Mouse (Mus musculus): ENCODE results near the gene Srrm4. TPM values are rescaled to one million over a fixed set of nuclear protein-coding genes. Genes with fewer than 3 reads are reported as not detected.

Srrm4 gene
- not detected in 2 replicates for total RNA-seq (2017)

- ATAC-seq (ENCODE audit: extremely low read depth, insufficient number of reproducible peaks, low FRiP score, poor library complexity, severe bottlenecking): no peak
These were observed at the start of gene Srrm4 for GRCm38 (mm10) chr5:116591346-116592048. TSS of gene Srrm4 (minus strand) at chr5:116591817.

- no peak for ATAC-seq (ENCODE audit: extremely low read depth, insufficient number of reproducible peaks, low FRiP score, poor library complexity, severe bottlenecking)
These were observed 1.3 kb upstream of the Srrm4 start for GRCm38 (mm10) chr5:116592801-116593430.

GRCm38 (mm10) chr5:116592049-116592800 lies 608 bp upstream of the Srrm4 start:
- no peak for ATAC-seq (ENCODE audit: extremely low read depth, insufficient number of reproducible peaks, low FRiP score, poor library complexity, severe bottlenecking)

- no peak for ATAC-seq (ENCODE audit: extremely low read depth, insufficient number of reproducible peaks, low FRiP score, poor library complexity, severe bottlenecking)
These were observed 919 bp downstream of the Srrm4 start for GRCm38 (mm10) chr5:116590698-116591097.

- ATAC-seq (ENCODE audit: extremely low read depth, insufficient number of reproducible peaks, low FRiP score, poor library complexity, severe bottlenecking): no peak
These were observed 2.0 kb downstream of the Srrm4 start for GRCm38 (mm10) chr5:116589631-116590030.

GRCm38 (mm10) chr5:116588836-116589235 lies 2.8 kb downstream of the Srrm4 start:
- ATAC-seq (ENCODE audit: extremely low read depth, insufficient number of reproducible peaks, low FRiP score, poor library complexity, severe bottlenecking): no peak

- no peak for ATAC-seq (ENCODE audit: extremely low read depth, insufficient number of reproducible peaks, low FRiP score, poor library complexity, severe bottlenecking)
These were observed 12.1 kb downstream of the Srrm4 start for GRCm38 (mm10) chr5:116579533-116579932.

- no peak for ATAC-seq (ENCODE audit: extremely low read depth, insufficient number of reproducible peaks, low FRiP score, poor library complexity, severe bottlenecking)
These were observed 14.5 kb downstream of the Srrm4 start for GRCm38 (mm10) chr5:116577082-116577481.

GRCm38 (mm10) chr5:116573307-116573706 lies 18.3 kb downstream of the Srrm4 start:
- ATAC-seq (ENCODE audit: extremely low read depth, insufficient number of reproducible peaks, low FRiP score, poor library complexity, severe bottlenecking): no peak

GRCm38 (mm10) chr5:116571936-116572335 lies 19.7 kb downstream of the Srrm4 start:
- no peak for ATAC-seq (ENCODE audit: extremely low read depth, insufficient number of reproducible peaks, low FRiP score, poor library complexity, severe bottlenecking)

GRCm38 (mm10) chr5:116571232-116571861 lies 20.3 kb downstream of the Srrm4 start:
- no peak for ATAC-seq (ENCODE audit: extremely low read depth, insufficient number of reproducible peaks, low FRiP score, poor library complexity, severe bottlenecking)

- no peak for ATAC-seq (ENCODE audit: extremely low read depth, insufficient number of reproducible peaks, low FRiP score, poor library complexity, severe bottlenecking)
These were observed 21.1 kb downstream of the Srrm4 start for GRCm38 (mm10) chr5:116570566-116570965.

- ATAC-seq (ENCODE audit: extremely low read depth, insufficient number of reproducible peaks, low FRiP score, poor library complexity, severe bottlenecking): no peak
These were observed 22.0 kb downstream of the Srrm4 start for GRCm38 (mm10) chr5:116569629-116570028.

- ATAC-seq (ENCODE audit: extremely low read depth, insufficient number of reproducible peaks, low FRiP score, poor library complexity, severe bottlenecking): no peak
These were observed 23.6 kb downstream of the Srrm4 start for GRCm38 (mm10) chr5:116568050-116568449.

GRCm38 (mm10) chr5:116567298-116567697 lies 24.3 kb downstream of the Srrm4 start:
- ATAC-seq (ENCODE audit: extremely low read depth, insufficient number of reproducible peaks, low FRiP score, poor library complexity, severe bottlenecking): no peak

- no peak for ATAC-seq (ENCODE audit: extremely low read depth, insufficient number of reproducible peaks, low FRiP score, poor library complexity, severe bottlenecking)
These were observed 25.1 kb downstream of the Srrm4 start for GRCm38 (mm10) chr5:116566385-116567045.

GRCm38 (mm10) chr5:116565573-116565972 lies 26.0 kb downstream of the Srrm4 start:
- no peak for ATAC-seq (ENCODE audit: extremely low read depth, insufficient number of reproducible peaks, low FRiP score, poor library complexity, severe bottlenecking)

- ATAC-seq (ENCODE audit: extremely low read depth, insufficient number of reproducible peaks, low FRiP score, poor library complexity, severe bottlenecking): no peak
These were observed 27.2 kb downstream of the Srrm4 start for GRCm38 (mm10) chr5:116564391-116564790.

GRCm38 (mm10) chr5:116563713-116564112 lies 27.9 kb downstream of the Srrm4 start:
- ATAC-seq (ENCODE audit: extremely low read depth, insufficient number of reproducible peaks, low FRiP score, poor library complexity, severe bottlenecking): no peak

All from neutrophil, adult 5-6 weeks (primary cell).